Mouse (Mus musculus) heart, postnatal 14 days (tissue): ENCODE measurements around the gene Pigh. TPM values are rescaled to one million over a fixed set of nuclear protein-coding genes. Genes with fewer than 3 reads are reported as not detected.

Source experiments
- total RNA-seq, 2 experiments: library from RNA; stranded (reverse); gene quantifications; 2 replicates each; pipeline ENCODE4 v1.2.3; 2021

Pigh gene
- total RNA-seq, 2 experiments from 2014 or later, result 3.5 to 3.8 TPM

Other genes starting within 250 kb of the Pigh start
- gene Atp6v1d, start 228.0 kb downstream of the Pigh start, total RNA-seq, result 10 to 100 TPM; 85.4 to 85.5 TPM
- gene Eif2s1, start 227.8 kb downstream of the Pigh start, total RNA-seq, result 10 to 100 TPM; 44.3 to 48.7 TPM
- under 1 TPM; 0.53 to 0.59 TPM for gene Plek2, start 182.7 kb downstream of the Pigh start, total RNA-seq
- 1 to 10 TPM; 3.9 to 4.0 TPM for gene Tmem229b, start 82.0 kb downstream of the Pigh start, total RNA-seq
- gene Plekhh1, start 60.5 kb downstream of the Pigh start, total RNA-seq, result 1 to 10 TPM; 5.5 to 5.7 TPM
- gene Arg2, start 41.1 kb upstream of the Pigh start, total RNA-seq, result not detected
- 10 to 100 TPM; 58.5 to 59.8 TPM for gene Vti1b, start 83.0 kb upstream of the Pigh start, total RNA-seq
- 1 to 10 TPM; 4.6 to 4.8 TPM for gene Rdh11, start 102.6 kb upstream of the Pigh start, total RNA-seq
- under 1 TPM; 0.26 to 0.29 TPM for gene Rdh12, start 119.3 kb upstream of the Pigh start, total RNA-seq
- 10 to 100 TPM; 16.2 to 18.1 TPM for gene Zfyve26, start 206.7 kb upstream of the Pigh start, total RNA-seq
- gene Rad51b, start 207.6 kb upstream of the Pigh start, total RNA-seq, result under 1 TPM; 0.79 to 0.88 TPM